Mouse (Mus musculus) cerebellum, adult 11 months (tissue): Measurements from ENCODE around the gene Adgrd1.
"Not testable (repeated sequence)": the region's sequence is repeated elsewhere in the genome, so short reads cannot be mapped to it uniquely, and the experiment has no call there.

ENCODE experiments used
- DNase-seq: peaks from one replicate; pipeline ENCODE4 v3.0.0; 2022

The Adgrd1 gene

GRCm38 (mm10) chr5:129094236-129094635 lies 2.3 kb upstream of the Adgrd1 start:
- no peak for DNase-seq

GRCm38 (mm10) chr5:129104043-129104442 lies 7.5 kb downstream of the Adgrd1 start:
- DNase-seq, result no peak

DNA sequence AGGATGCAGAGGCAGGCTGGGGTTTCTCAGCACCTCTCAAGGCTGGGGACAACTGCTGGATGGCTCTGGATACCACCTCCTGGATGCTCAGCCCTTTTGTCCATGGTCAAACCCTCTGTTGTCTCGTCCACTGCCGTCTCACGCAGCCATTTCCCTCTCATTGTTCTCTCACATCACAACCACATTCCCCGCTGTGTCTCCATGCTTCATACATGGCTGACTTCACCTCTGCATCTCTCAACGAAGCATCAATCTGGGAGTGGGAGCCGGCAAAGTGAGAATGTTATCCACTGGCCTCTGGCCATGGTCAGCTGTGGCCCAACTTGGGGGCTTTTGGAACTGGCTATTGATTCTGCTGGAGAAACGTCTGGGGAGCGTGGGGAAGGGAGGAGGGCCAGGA lies 15.2 kb downstream of the Adgrd1 start:
- DNase-seq, result no peak

DNA sequence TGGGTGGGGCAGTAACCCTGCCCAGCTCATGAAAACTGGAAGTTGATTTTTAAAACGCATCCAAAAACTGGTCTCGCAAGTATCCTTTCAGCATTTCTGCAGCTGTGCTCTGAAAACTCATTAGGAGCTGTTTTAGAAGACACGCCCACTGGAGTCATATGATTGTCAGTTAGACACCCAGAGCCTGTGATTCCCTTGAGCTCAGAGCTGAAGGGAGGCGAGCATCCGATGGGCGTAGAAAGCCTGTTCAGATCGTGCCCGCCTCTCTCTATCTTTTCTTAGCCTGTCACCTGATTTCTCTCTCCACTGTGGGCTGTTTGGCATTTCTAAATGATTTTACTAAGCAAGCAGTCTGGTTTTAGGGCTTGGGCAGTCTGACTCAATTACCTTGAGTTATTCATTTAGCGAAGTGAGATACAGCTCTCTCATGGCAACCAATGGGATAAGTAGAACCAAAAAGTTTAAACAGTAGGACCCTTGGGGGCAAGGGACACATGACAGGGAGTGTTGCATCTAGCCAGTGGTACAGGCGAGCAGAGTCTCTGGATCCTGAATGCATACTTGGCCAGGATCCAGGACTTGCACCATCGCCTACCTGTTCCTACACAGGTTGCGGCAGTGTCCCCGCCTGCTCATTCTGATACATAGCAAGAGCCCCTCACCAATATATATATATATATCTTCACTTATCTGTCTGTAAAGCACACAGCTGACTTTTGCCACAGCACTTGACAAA lies 17.4 kb downstream of the Adgrd1 start:
- no peak for DNase-seq

DNA sequence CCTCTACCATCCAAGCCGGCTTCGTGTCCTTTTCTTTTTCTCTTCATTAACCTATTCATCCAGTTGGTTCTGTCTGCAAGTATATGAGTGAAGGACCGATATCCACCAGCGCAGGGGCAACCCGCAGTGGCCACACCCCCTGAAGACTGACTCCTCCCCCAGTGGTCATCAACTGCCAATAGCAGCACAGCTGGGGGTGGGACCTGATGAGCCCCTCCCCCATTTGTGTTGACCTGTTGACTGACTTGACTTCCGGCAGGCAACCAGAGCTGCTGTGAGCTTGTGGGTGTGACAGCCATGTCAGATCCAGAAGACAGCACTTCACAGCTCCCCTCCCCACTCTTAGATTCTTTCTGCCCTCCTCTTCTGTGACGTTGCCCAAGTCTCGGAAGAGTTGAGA lies 19.7 kb downstream of the Adgrd1 start:
- DNase-seq, result no peak

DNA sequence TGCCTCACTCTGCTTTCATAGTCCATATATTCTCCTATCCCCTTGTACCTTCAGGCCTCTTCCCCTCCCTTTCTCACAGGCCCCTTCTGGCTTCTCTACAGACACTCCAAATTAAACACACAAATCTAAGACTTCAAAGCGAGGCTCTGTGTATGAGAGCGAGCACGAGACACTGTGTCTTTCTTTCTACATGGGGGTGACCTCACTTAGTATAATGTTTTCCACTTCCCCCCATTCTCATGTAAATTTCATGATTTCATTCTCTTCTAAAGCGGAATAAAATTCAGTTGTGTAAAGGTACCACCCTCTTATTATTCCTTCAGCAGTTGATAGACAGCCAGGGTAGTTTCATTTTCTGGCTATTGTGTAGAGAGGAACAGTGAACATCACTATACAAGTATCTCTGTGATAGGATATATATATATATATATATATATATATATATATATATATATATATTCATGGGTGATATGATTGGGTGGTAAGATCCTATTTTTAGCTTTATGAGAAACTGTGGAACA lies 21.1 kb downstream of the Adgrd1 start:
- DNase-seq, result no peak

DNA sequence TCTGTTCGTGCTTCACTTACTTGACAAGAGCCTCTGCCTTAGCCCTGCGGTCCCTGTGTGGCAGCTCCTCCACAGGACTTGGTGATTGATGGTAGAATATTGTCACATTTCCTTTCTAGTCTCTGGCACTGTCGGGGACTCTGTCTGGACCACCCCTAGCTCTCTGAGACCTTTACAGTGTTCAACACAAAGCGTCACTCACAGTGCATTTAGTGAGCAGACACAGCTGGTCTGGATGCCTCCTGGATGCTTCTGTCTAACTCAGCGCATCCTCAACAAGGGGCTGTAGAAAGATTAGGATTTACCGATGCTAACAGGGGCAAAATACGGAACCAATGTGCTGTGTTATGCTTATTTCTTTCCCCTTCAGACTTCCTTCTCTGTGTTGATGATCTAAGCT lies 22.0 kb downstream of the Adgrd1 start:
- DNase-seq, result no peak

DNA sequence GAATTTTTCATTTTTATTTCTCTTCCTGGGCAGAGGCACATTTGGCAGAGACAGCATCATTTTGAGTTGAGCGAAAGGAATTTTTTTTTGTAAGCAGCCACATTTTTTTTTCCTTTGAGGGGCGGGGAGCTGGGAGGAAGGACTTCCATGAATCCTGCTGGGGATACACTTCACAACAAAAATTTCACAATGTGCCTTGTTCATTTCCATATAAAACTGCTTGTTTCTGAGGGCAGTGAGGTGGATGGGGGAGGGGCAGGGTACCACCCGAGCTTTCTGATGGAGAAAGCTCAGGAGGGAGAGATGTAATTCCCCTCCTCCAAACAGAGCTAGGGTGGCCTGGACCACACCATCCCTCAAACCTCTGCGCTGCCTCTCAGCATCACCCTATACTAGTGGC lies 22.6 kb downstream of the Adgrd1 start:
- no peak for DNase-seq

GRCm38 (mm10) chr5:129121654-129122285 lies 25.2 kb downstream of the Adgrd1 start:
- no peak for DNase-seq

GRCm38 (mm10) chr5:129122491-129122890 lies 25.9 kb downstream of the Adgrd1 start:
- no peak for DNase-seq

- no peak for DNase-seq
Measured at GRCm38 (mm10) chr5:129124070-129124828, 27.7 kb downstream of the Adgrd1 start.

DNA sequence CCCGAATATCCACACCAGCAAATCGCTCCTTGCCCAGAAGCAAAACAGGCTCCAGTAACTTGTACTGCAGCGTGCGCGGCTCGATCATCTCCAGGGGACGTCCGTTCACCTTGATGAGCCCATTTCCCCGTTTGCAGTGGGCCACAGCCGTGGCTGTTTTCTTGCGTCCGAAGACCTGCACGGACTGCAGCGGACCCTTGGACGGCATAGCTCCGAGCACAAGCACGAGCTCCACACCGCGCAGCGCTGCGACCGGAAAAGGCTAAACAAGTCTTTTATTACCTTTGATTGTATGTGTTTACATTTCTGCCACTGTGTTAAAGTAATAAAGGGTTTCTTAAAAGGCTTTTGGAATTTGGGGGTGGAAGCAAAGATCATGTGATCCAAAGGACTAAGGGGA lies 31.8 kb downstream of the Adgrd1 start:
- not testable (repeated sequence) for DNase-seq

GRCm38 (mm10) chr5:129130301-129130700 lies 33.8 kb downstream of the Adgrd1 start:
- no peak for DNase-seq

- no peak for DNase-seq
Measured at GRCm38 (mm10) chr5:129137405-129137804, 40.9 kb downstream of the Adgrd1 start.

- no peak for DNase-seq
Measured at GRCm38 (mm10) chr5:129138576-129138975, 42.0 kb downstream of the Adgrd1 start.

GRCm38 (mm10) chr5:129142801-129143200 lies 46.3 kb downstream of the Adgrd1 start:
- DNase-seq, result no peak

GRCm38 (mm10) chr5:129145307-129145935 lies 48.9 kb downstream of the Adgrd1 start:
- DNase-seq, result no peak

GRCm38 (mm10) chr5:129146892-129147509 lies 50.5 kb downstream of the Adgrd1 start:
- no peak for DNase-seq

DNA sequence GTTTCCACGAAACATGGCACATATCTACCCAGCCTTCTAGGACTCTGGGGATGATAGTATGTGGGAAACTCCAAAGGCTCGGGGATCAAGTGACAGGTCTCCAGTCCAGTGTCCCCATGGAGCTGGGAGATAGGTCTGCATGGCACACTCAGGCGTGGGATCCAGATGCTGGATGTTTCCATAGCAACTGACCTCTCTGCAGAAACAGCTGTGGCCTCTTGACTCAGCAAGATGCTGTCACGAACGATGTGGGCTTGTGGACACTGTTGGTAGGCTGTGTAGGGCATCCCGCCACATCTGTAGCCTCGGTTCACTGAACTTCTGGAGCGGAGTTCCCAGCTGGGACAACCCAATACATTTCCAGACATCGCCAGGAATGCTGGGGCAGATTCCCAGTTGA lies 51.9 kb downstream of the Adgrd1 start:
- DNase-seq, result no peak

- no peak for DNase-seq
Measured at GRCm38 (mm10) chr5:129155023-129155901, 58.7 kb downstream of the Adgrd1 start.

DNA sequence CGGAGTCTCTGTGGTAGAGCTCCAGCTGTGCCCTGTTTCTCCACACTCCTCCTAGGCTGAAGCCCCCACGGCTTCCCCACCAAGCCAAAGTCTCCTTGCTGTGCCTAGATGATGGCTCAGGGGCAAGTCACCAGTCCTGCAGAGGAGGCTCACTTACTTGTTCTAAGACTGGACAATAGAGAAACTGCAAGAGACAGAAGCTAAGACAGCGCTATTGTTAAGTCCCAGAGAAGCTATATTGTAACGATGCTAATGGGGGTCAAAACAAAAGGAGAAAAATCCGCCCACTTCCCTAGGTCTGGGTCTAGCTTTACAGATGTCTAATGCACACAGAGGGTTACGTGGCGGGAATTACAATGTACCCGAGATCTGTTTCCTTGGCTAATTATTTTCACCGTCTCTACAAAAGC lies 59.4 kb downstream of the Adgrd1 start:
- DNase-seq, result no peak
